Mouse (Mus musculus) lung, postnatal 36 days (tissue): ENCODE data around the gene D1Ertd622e.
A peak's percentile ranks its signal among the peaks of the same experiment; 100 is the strongest.

Experiments
- DNase-seq: peaks from one replicate; pipeline ENCODE4 v3.0.0; 2022; ENCODE audit warnings: mixed read lengths

D1Ertd622e gene

DNA sequence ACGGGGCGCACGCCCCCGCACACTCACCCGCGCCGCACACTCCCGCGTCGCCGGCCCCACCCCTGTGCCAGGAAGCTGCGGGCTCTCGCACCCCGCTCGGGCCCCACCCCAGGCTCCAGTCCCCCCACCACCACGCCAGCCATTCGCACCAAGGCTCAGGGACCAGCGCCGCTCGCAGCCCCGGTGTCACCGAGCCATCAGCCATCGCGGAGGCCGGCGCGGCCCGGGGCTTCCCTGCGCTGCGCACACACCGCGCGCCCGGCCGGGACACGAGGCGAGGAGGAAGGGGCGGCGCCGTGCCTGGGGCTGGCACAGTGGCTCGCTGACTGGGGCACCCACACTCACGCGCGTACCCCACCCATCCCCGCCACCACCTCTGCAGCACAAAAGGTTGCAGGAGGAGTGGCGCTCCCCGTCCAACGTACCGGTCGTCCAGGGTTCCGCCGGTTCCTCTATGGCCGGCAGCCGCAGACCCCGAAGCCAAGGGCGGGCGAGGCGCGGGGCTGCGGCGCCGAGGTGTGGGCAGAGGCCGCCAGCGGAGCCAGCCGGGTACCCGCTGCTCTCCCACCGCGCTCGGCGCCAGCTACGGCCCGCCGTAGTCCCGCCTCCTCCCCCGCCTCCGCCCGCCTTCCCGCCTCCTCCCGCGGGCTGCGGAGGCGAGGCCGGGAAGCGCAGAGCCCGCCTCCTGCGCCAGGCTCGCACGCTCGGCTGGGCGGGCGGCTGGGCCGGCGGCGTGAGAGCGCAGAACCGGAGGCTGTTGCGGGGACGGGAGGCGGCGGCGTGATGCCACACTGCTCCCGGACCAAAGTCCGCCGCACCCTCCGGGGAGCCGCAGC is at the start of gene D1Ertd622e:
Gene D1Ertd622e (minus strand): TSS at position 669 of the 836 bp plus-strand sequence.
- DNase-seq: peak; percentile 85

DNA sequence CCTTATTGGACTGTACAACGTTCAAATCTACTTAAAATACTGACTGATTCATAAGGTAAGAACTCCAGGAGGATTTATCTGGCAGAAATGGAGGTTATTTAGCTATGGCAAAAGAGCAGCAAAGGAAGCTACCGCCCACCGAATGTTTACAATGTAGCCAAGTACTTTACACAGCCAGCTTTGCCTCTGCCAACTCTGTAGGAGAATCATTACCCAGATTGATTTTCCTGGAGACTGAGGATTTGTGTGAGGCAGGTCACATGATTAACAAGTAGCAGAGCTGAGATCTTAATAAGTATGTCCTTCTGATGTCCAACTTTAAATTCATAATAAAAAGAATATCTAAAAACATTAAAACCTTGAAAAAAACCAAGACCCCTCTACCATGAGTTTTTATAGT is 48.6 kb upstream of the D1Ertd622e start:
- no peak for DNase-seq

DNA sequence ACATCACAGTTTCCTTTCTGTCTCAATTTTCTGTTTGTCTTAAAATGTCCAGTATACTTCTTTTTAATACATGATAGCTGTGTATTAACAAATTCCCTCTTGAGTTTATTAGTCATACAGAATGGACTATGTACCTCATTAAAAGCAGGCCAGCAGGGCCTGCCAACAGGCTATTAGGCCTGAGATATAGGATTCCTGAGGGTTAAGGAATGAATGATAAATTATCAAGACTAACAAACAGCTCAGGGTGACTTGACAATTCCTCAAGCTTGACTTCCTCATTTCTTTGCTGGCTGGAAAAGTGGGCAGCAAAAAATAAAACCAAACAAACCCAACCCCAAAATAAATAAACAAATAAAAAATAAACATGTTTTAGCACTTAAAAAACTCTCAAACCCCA is 43.5 kb upstream of the D1Ertd622e start:
- no peak for DNase-seq

DNA sequence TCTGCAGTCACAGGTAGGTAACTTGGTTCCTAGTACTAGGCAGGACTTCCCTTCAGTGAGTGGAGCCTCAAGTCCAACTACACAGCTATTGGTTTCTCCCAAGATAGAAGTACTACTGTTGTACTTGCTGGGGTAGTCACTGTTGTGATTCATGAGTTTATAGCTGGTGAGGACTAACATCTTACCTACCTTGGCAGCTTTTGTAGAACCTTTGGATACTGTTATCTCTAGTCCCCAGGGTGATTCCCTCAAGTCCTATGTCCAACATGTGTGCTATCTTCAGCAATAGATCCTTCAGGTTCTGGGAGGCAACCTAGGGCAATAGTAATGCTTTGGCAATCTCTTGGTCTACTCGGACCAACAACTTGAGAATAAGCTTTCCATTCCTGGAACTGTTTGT is 42.8 kb upstream of the D1Ertd622e start:
- no peak for DNase-seq

DNA sequence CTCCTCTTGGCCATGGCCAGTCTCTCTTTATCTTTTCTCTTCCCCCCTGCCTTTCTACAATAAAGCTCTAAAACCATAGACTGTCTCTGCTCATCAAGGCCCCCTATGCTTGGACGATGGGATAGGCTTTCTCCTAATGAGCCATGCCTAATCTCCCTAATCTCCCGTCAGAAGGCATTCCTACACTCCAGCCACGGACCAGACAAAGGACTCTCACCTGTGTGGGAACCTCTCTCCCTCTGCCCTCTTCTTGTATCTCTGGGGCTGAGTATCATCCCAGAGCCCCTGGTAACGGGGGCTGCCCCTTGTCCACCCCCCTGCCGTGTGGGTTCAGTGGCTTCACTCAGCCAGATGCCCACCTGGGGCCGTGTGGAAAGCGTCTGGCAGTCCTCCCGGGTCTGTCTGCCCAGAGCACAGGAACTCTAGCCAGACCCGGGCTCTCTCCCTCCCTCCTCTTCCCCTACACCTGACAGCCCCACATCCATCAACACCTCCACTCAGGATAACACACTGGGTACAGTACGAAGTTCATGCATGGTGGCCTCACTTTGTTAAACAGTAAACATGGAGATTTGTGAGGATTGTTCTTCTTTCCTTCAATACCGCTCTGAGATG is 37.2 kb upstream of the D1Ertd622e start:
- no peak for DNase-seq

DNA sequence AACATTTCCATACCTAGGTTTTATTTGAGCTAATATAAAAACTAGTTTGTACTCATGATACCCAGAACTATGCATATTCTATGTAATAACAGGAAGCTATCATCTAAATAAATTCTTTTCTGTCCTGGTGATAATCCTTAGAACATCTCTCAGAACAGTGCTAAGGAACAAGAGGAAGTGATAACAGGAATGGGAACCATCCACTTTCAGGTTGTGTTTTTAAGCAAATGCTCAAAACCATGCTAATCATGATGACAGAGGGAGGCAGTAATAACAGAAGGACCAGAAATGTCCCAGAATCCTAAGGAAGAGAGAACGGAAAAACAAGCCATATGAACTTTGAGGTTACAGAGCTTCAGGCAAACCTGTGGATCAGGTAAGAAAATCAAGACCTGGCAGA is 35.4 kb upstream of the D1Ertd622e start:
- no peak for DNase-seq

DNA sequence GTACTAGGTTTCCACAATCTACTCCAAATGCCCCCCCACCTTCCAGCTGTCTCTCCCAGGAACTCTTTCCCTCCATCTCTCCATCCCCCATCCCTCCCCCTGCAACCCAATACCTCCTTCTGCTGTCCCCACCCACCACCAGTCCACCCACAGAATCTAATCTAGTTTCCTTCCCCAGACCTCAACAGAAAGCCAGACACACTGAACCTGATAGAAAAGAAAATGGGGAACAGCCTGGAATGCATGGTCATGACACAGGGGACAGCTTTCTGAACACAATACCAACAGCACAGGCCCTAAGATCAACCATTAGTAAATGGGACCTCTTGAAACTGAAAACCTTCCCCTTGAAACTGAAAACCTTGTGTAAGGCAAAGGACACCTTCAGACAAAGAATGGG is 32.0 kb upstream of the D1Ertd622e start:
- no peak for DNase-seq

DNA sequence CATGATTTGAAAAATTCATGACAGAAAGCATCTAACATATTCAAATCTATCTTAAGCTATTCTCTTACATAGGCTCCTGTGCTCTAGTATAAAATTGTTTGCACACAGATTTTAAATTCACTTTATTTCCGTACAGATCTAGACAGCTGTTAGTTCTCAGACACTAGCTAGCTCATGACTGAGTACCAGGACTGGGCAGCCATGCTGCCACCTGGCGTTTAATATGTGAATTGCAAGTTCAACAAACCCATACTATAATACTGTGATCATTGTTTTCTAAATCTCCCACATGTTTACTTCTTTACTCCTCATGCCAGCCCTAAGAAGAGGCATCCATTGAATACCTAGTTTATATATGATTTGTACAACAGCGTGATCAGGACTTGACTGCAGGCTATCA is 26.9 kb upstream of the D1Ertd622e start:
- peak; percentile 74 for DNase-seq

DNA sequence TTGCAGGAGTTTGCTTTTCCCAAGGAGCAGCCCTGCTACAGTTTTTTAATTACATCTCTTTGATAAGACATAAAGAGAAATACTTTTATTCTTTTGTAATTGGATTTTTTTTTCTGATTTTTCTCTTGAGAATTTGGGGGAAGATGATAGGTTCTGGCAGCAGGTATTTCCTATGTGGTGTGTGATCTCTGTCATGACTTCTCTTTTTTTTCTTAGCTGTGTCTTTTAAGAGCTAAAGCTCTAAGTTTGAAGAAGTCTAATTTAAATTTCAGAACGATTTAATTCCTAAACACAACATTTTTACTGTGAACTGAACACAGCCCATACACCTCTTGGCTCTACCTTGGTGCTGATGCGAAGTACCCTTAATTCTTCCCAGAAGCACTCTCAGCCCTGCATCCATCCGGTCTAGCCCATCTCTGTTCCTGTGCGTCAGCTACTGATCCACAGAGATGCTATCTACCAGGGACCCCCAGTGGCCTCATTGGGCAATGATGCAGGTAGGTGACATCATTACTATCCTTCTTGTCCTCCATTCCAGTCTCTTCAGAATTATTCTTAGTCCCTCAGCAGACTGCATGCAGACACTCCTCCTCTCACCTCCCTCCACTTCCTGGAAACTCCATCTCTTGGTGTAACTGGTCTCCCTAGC is 14.8 kb upstream of the D1Ertd622e start:
- no peak for DNase-seq

DNA sequence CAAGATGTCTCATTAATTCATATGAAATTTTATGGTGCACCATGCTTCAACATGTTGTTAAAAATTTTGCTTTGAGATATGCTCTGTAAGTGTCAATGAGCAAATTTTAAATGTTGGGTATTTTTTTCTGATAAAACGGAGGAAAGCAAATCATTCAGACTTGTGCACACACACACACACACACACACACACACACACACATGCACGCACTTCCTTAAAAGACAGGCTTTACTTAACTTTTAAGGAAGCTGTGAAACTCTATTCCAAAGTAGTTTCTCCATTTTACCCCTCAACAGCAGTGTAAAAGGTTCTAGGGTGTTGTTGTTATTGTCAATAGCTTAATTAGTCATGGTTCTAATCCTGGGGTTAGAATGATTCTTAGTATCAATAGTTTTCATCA is 14.2 kb upstream of the D1Ertd622e start:
- DNase-seq: peak; percentile 57

DNA sequence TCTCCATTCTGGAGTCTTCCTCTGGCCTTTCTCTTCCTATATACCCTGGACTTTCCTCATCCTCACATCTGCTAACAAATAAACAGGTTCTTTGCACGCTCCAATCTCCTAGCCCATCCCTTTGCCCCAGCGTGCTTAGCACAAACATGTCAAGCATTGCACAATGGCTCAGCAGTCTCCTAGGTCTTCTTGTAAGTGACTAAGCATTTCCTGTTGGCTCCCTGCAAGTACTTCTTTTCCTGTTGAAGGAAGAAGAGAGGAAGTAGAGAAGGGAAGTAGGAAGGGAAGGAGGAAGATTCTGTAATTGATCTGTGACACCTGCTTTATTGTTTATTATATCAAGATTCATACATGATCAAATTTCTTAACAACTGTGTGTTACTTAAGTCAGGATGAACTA is 11.0 kb upstream of the D1Ertd622e start:
- DNase-seq: peak; percentile 46

DNA sequence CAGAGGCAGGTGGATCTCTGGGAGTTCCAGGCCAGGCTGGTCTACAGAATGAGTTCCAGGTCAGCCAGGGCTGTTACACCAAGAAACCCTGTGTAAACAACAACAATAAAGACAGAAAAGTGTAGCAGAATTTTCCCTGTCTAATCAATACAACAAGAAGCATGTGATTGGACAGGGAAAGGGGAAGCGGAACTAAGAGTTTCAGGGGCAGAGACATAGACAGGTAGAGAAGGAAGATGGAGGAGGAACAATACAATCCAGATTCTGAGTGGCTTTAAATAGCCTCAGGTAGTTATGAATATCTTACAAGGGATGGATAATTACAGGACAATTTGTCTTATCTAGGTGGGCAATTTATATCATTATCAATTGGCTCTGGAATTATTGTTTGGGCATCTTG is 5.4 kb upstream of the D1Ertd622e start:
- no peak for DNase-seq

DNA sequence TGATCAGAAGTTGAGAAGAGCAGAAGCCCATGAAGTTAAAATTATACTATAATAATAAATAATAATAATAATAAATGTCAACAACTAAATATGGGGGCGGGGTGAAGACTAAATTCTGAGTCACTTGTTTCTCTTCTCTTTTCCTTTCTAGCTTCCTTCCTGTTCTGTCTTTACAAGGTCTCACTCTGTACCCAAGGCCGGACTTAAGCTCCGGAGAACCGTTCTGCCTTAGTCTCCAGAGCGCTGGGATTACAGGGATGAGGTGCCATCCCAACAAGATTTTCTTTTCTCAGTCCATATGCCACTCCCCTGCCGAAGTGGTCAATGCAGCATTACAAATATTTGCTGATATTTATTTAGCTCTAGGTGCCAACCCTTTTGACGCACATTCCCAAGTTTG is 450 bp upstream of the D1Ertd622e start:
- DNase-seq: peak; percentile 32

DNA sequence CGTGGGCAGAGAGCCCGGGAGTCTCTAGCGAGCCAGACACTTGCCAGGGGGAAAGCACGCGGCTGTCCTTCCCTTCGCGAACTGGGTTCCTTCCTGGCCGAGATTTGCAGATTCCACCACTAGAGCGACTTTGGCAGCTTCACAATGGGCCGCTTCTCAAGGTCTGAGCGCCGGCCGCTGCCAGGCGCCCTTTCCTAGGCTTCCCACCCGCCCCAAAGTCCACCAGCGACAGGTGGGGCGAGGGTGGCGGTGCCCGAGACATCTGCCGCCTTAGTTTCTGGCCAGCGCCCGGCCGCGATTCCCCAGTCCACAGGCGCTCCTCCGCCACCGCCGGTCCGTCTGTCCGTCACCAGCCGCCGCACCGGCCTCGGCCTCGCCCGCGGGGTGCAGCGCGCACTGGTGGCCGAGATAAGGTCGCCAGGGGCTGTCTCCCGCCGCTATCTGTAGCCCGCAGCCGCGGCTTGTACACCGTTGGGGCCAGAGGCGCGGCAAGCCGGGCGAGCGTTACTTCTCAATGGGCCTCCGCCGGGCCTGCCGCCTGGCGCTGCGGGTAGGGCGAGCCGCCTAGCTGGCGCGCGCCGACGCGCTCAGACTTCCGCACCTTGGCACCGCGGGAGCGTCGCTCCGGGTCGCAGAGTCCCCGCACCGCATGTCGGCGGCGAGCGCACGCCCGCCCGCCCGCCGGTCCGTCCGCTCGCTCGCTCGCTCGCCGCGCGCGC is 1.0 kb downstream of the D1Ertd622e start:
- peak; percentile 76 for DNase-seq

DNA sequence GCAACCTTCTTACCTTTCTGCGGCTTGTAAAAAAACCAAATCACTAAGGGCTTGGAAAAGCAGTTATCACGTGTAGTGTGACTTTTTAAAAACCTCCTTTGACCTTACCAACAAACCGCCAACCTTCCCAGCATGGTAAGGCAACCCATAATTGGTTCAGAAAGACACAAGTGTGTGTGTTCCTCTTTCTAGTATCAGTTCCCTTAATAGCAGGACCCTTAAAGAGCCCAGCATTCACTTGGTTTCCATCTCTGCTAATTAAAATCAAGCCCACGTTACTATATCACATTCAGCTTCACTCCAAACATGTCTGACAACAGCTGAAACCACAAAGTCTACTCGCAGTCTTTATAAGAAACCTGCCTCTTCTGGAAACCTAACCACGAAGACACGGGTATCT is 2.5 kb downstream of the D1Ertd622e start:
- DNase-seq: peak; percentile 46

DNA sequence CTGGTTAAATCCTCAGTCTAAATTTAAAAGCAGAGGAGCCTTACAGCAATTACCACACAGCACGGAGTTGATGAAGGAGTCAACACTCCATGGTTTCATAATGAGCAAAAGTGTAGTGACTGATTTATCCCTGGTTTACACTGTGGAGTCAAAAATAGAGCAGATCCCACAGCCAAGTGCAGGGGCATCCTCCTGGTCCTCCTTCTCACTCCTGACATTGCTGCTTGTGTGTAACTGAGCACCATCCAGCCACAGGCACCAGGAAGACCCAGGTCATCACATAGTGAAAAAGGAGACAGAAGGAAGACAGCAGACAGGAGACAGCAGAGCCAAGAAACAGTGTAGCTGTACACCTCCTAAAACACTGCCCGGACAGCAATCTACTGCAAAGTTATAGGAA is 4.1 kb downstream of the D1Ertd622e start:
- no peak for DNase-seq

DNA sequence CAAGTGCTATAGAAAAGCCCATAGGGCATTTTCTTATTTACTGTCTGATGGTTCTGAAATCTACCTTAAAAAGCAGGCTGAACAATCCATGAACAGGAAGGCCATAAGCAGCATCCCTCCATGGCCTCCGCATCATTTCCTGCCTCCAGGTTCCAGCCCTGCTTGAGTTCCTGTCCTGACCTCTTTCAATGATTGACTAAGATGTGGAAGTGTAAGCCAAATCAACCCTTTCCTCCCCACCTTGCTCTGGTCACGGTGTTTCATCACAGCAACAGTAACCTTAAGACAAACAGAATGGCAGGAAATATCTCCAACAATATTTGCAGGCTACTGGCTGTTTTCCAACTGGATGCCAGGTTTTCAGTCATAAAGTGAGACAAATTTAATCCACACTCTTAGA is 4.7 kb downstream of the D1Ertd622e start:
- DNase-seq: no peak

DNA sequence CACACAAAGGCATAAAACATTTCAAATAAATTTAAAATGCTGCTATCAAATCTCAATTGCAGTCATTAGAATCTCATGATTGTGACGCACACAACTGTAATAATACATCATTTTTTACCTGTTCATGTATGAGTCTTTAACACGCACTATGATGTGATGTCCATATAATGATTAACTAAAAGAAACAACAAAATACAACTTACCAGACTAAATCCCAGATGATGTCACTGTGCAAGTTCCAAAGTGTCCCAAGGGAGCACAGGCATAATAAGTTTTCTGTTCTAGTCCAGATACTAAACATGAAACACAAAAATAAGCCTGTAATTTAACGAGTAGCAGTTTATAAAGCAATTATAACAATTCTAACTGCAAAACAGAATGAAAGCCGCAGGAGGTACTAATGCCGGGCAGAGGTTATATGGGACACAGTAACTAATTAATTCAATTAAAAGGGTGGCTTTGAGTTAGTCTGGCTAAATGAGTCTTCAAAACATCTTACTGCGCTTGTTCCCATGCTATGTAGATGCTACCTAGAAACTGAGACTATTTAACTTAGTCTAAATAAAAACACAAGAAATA is 7.4 kb downstream of the D1Ertd622e start:
- DNase-seq: no peak

DNA sequence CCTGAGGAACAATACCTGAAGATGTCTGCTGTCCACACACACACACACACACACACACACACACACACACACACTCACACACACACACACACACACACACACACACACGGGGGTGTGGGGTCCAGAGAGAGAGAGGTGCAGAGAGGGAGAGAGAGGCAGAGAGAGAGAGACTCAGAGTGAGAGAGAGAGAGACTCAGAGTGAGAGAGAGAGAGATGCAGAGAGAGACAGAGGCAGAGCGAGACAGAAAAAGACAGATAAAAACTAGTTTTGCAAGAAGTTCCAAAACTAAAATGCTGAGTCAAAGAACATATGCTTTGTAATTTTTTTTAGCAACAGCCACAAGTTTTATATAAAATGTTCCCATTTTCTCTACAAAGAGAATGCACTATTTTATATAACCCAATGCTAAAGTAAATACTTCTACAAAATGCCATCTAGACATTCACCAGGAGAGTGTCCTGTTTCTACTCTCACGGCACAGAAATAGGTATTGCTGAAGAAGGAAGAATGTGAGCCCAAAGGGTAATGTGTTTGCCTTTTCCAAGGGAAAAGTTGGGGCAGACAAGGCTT is 11.2 kb downstream of the D1Ertd622e start:
- no peak for DNase-seq

DNA sequence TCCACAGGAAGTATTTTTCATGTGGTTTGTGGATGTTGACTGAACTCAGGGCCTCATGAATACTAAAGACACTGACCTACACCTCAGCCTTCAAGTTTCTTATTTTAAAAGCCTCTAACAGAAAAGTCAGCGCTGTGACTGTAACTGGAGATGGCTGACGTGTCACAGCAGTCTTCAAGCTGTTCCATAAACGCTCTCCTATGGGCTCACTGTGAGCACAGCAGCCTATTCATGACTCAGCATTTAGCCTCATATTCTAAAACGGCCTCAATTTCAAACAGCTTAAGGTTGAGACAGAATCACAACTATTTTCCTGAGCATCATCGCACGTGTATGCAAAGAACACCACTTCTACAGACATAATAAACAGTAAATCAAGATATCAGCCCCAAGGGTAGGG is 11.8 kb downstream of the D1Ertd622e start:
- no peak for DNase-seq

DNA sequence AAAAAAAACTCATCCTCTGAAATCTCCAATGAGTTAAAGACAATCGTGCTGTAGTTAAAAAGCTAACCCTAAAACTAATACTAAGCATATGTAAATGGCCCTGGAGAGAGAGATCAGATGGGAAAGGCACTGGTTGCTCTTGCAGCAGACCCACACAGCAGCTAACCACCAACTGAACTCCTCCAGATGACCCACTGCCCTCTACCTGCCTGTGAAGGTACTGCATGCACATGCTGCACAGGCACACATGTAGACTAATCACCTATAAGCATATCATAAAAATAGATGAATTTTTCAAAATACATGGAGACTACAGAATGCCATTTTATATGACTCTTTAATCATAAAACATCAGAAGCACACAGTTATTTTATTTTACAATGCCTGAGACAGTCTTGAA is 14.8 kb downstream of the D1Ertd622e start:
- DNase-seq: no peak

DNA sequence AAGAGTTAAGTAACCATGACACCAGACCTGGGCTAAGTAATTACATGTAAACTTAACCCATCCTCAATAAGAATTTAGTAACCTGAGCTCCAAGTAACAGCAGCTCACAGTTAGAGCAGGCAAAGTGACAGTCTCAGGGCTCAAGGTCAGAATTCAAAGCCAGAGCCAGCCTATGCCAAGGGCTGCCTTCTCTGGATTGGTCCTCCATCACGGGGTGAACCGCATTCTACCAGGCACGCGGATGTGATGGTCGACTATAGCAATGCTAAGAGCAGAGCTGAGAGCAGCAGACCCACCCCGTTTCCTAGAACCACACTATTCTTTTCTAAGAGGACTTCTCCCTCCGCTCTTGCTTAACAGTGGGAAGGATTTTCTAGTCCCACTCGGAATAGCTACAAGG is 27.8 kb downstream of the D1Ertd622e start:
- DNase-seq: no peak
